Mouse (Mus musculus): ENCODE data around the gene Olfr1359.
"Not testable (repeated sequence)": the region's sequence is repeated elsewhere in the genome, so short reads cannot be mapped to it uniquely, and the experiment has no call there.

DNA sequence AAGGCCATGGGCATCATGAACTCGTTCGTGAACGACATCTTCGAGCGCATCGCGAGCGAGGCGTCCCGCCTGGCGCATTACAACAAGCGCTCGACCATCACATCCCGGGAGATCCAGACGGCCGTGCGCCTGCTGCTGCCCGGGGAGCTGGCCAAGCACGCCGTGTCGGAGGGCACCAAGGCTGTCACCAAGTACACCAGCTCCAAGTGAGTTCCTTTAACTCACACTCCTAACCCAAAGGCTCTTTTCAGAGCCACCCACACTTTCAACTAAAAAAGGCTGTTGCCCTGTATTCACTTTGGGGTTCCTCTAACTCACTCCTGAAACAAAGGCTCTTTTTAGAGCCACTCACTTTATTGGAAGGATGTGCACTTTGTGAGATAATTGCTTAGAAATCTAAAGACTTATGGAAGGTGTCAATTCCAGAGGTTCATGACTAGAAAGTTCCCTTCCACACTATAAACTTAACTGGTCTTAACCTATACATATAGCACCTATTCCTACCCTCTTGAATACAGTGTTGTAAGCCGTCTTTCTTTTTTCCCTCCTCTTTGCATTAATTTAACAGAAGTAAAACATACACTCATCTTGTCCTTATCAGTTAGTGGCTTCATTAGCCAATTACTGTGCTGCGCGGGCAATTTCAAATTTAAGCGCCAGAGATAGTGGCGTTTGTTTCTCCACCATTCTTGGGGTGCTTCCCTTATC is 56.5 kb downstream of the Olfr1359 start:
- TF ChIP-seq CTCF (conservative IDR thresholded peaks at IDR 0.05; ENCODE audit: low read length); POU5F1 (IDR thresholded peaks at IDR 0.05; ENCODE audit: borderline replicate concordance, low read length): not testable (repeated sequence)

All from E14TG2a.4 (cell line).